Mouse (Mus musculus) E14TG2a.4 (cell line): Measurements from ENCODE around the gene Slfnl1.

Source experiments
- CTCF ChIP-seq: conservative IDR thresholded peaks from 2 replicates; pipeline ENCODE4 v1.5.1; 2014; ENCODE audit warnings: low read length
- NANOG ChIP-seq: IDR thresholded peaks from 2 replicates; pipeline ENCODE4 v1.6.1; 2014; ENCODE audit warnings: borderline replicate concordance, low read length, mixed read lengths
- POU5F1 ChIP-seq: IDR thresholded peaks from 2 replicates; pipeline ENCODE4 v1.6.1; 2014; ENCODE audit warnings: low read length, borderline replicate concordance

DNA sequence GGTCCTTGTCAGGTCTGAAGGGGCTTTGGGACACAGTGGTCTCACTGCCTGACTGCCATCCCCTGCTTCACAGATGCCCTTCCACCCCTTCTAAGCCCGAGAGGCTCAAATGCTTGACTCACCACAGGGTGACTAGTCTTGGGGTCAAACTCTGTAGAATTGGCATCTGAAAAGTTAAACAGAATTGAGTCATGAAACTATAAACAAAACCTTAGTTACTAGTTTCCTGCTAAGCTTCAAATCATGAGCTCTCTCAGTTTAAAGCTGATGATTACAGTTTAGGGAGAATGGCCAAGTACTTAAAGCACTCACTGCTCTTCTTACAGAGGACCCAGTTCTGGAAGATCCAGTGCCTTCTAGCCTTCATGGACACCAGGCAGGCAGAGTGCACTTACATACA is 12.9 kb downstream of the Slfnl1 start:
- TF ChIP-seq POU5F1: no peak
- no peak for TF ChIP-seq CTCF
- TF ChIP-seq NANOG: no peak
